In genomic region chr5:132544176-132544995, GRCm38 (mm10) we compare ENCODE assay signal across 8 mouse cellular contexts. TPM values are rescaled to one million over a fixed set of nuclear protein-coding genes. Genes with fewer than 3 reads are reported as not detected.
DNase-seq lines count a peak whose midpoint lies in the region; ATAC-seq lines count a peak whose summit lies in the region.

No protein-coding gene starts in this region.

- H3K27ac ChIP-seq in forebrain, embryonic 12.5 days: peak overlapping the region; percentile 94
- peak overlapping the region; percentile 93; the same call in 1 of the 2 replicates for H3K27ac ChIP-seq in hindbrain, embryonic 13.5 days
- H3K27ac ChIP-seq in liver, embryonic 12.5 days: no peak overlapping the region

- peak overlapping the region; percentile 93; the same call in 1 of the 2 replicates for H3K9ac ChIP-seq in forebrain, embryonic 12.5 days
- H3K9ac ChIP-seq in hindbrain, embryonic 13.5 days: peak overlapping the region; percentile 96; the same call in 1 of the 2 replicates
- no peak overlapping the region for H3K9ac ChIP-seq in liver, embryonic 12.5 days

- peaks cover 25% of the 10 kb centered on the region for H3K4me1 ChIP-seq in forebrain, embryonic 12.5 days
- peaks cover 27% of the 10 kb centered on the region for H3K4me1 ChIP-seq in hindbrain, embryonic 13.5 days (replicated peaks)
- H3K4me1 ChIP-seq in liver, embryonic 12.5 days: peaks cover 19% of the 10 kb centered on the region

- H3K4me3 ChIP-seq in forebrain, embryonic 12.5 days (replicated peaks): peak overlapping the region; percentile 75
- H3K4me3 ChIP-seq in hindbrain, embryonic 13.5 days: peak overlapping the region; percentile 81
- H3K4me3 ChIP-seq in liver, embryonic 12.5 days: peak overlapping the region; percentile 59

- H3K4me2 ChIP-seq in forebrain, embryonic 12.5 days: peak overlapping the region; percentile 76
- peak overlapping the region; percentile 73 for H3K4me2 ChIP-seq in hindbrain, embryonic 13.5 days
- H3K4me2 ChIP-seq in liver, embryonic 12.5 days: peak overlapping the region; percentile 87

- H3K9me3 ChIP-seq in forebrain, embryonic 12.5 days: no peaks in the 10 kb centered on the region
- H3K9me3 ChIP-seq in hindbrain, embryonic 13.5 days: no peaks in the 10 kb centered on the region
- H3K9me3 ChIP-seq in liver, embryonic 12.5 days (replicated peaks): no peaks in the 10 kb centered on the region

- no peaks in the 10 kb centered on the region for H3K36me3 ChIP-seq in forebrain, embryonic 12.5 days (replicated peaks)
- H3K36me3 ChIP-seq in hindbrain, embryonic 13.5 days: no peaks in the 10 kb centered on the region
- no peaks in the 10 kb centered on the region for H3K36me3 ChIP-seq in liver, embryonic 12.5 days

- DNase-seq in gastrocnemius, postnatal 10 days: peak; percentile 25
- no peak for DNase-seq in gastrocnemius, adult 18-20 months (ENCODE audit: low spot score)
- peak; percentile 10 for DNase-seq in adrenal gland, postnatal 25 days
- peak; percentile 9 for DNase-seq in ovary, postnatal 14 days (ENCODE audit: low spot score)
- no peak for DNase-seq in spleen, postnatal 36 days (ENCODE audit: low spot score in 2 of 2)

- ATAC-seq in forebrain, embryonic 12.5 days (ENCODE audit: low FRiP score): no peak
- ATAC-seq in hindbrain, embryonic 13.5 days (ENCODE audit: low FRiP score): no peak
- no peak for ATAC-seq in liver, embryonic 12.5 days

- H3K27me3 ChIP-seq in forebrain, embryonic 12.5 days: peaks cover 10% of the 10 kb centered on the region; the same call in 1 of the 2 replicates
- H3K27me3 ChIP-seq in hindbrain, embryonic 13.5 days: 0 out of 2 replicates have a peak, but pooled peaks cover 5% of the 10 kb centered on the region
- peaks cover 57% of the 10 kb centered on the region for H3K27me3 ChIP-seq in liver, embryonic 12.5 days (replicated peaks)

- 2% methylated on average over 26 of the region's 26 CpGs for WGBS in forebrain, embryonic 12.5 days
- WGBS in hindbrain, embryonic 13.5 days: 2% methylated on average over 26 of the region's 26 CpGs
- 12% methylated on average over 26 of the region's 26 CpGs for WGBS in liver, embryonic 12.5 days (ENCODE audit: insufficient replicate concordance)

RNA-seq across cellular contexts. Expression of gene Auts2, which starts 1.2 kb away (rescaled TPM):
- 10 to 100 TPM; 36.2 to 49.1 TPM for total RNA-seq in gastrocnemius, postnatal 10 days (2021)
- 10 to 100 TPM; 20.4 TPM for total RNA-seq in gastrocnemius, adult 18-20 months (2021)
- 75.7 and 98.4 TPM in 2 replicates for total RNA-seq in adrenal gland, postnatal 25 days (2021)
- polyA plus RNA-seq in forebrain, embryonic 12.5 days (2016; fragmentation: Nextera tagmentation; extraction: Ambion mirVana): 90.0 and 94.8 TPM in 2 replicates
- polyA plus RNA-seq in hindbrain, embryonic 13.5 days (2015; fragmentation: Nextera tagmentation; extraction: Ambion mirVana): 78.6 and 89.9 TPM in 2 replicates
- 4.4 and 5.4 TPM in 2 replicates for polyA plus RNA-seq in liver, embryonic 12.5 days (2016; fragmentation: Nextera tagmentation; extraction: Ambion mirVana)

Comparison
In these comparisons a context has a peak if more than half of its experiments do, and no peak if none do; other contexts are left out.
1. DNase-seq: peak in gastrocnemius, postnatal 10 days (single experiment), adrenal gland, postnatal 25 days (single experiment) and ovary, postnatal 14 days (single experiment); none in gastrocnemius, adult 18-20 months (single experiment) and spleen, postnatal 36 days (0 of 2).
2. Peak in every context shown above with its lines, with median percentiles within 50 percentile points of each other: H3K4me2 ChIP-seq and H3K4me3 ChIP-seq.